Mouse (Mus musculus) neural tube, embryonic 10.5 days (tissue): ENCODE measurements around the gene Gm28051.
A peak's percentile ranks its signal among the peaks of the same experiment; 100 is the strongest.

ENCODE experiments used
- DNase-seq: peaks from one replicate; pipeline ENCODE4 v3.0.0-alpha.2; 2017; ENCODE audit warnings: low spot score; ENCODE audit errors: extremely low spot score

Gene Gm28051

GRCm38 (mm10) chr12:102757689-102758402, at the start of gene Gm28051, which contains the start of the genes Gon7 and Ubr7:
Gm28051 (minus strand) TSS chr12:102757765.
Gon7 (minus strand) TSS chr12:102757803.
Ubr7 (plus strand) TSS chr12:102757967.
- DNase-seq = peak; percentile 98

GRCm38 (mm10) chr12:102799528-102799927, 42.0 kb upstream of the Gm28051 start:
- no peak for DNase-seq

GRCm38 (mm10) chr12:102787927-102788326, 30.4 kb upstream of the Gm28051 start:
- no peak for DNase-seq

- no peak for DNase-seq
These were observed 28.0 kb upstream of the Gm28051 start for GRCm38 (mm10) chr12:102785593-102785985.

- DNase-seq = no peak
These were observed 27.5 kb upstream of the Gm28051 start for GRCm38 (mm10) chr12:102784899-102785592.

GRCm38 (mm10) chr12:102782841-102783240, 25.3 kb upstream of the Gm28051 start:
- no peak for DNase-seq

- DNase-seq = no peak
These were observed 21.9 kb upstream of the Gm28051 start for GRCm38 (mm10) chr12:102779452-102779851.

GRCm38 (mm10) chr12:102778151-102778550, 20.6 kb upstream of the Gm28051 start:
- DNase-seq = no peak

GRCm38 (mm10) chr12:102776035-102776434, 18.5 kb upstream of the Gm28051 start:
- no peak for DNase-seq

- DNase-seq = no peak
These were observed 15.1 kb upstream of the Gm28051 start for GRCm38 (mm10) chr12:102772676-102773075.

GRCm38 (mm10) chr12:102771601-102772000, 14.0 kb upstream of the Gm28051 start:
- no peak for DNase-seq

GRCm38 (mm10) chr12:102769000-102769399, 11.4 kb upstream of the Gm28051 start:
- DNase-seq = no peak

GRCm38 (mm10) chr12:102763696-102764095, 6.1 kb upstream of the Gm28051 start:
- DNase-seq = no peak

GRCm38 (mm10) chr12:102761668-102762067, 4.1 kb upstream of the Gm28051 start:
- no peak for DNase-seq

GRCm38 (mm10) chr12:102758936-102759335, 1.4 kb upstream of the Gm28051 start:
- no peak for DNase-seq

- no peak for DNase-seq
These were observed 815 bp upstream of the Gm28051 start, which contains the start of gene Gm20604 for GRCm38 (mm10) chr12:102758403-102758756. Gm20604 (minus strand) TSS chr12:102758672.

GRCm38 (mm10) chr12:102757055-102757688, 393 bp downstream of the Gm28051 start:
- no peak for DNase-seq

GRCm38 (mm10) chr12:102756304-102756703, 1.3 kb downstream of the Gm28051 start:
- DNase-seq = no peak

GRCm38 (mm10) chr12:102748256-102748655, 9.3 kb downstream of the Gm28051 start:
- DNase-seq = no peak

GRCm38 (mm10) chr12:102744839-102745238, 12.7 kb downstream of the Gm28051 start:
- no peak for DNase-seq

GRCm38 (mm10) chr12:102743589-102744574, 13.7 kb downstream of the Gm28051 start, which contains the start of the genes Moap1 and Tmem251:
Moap1 (minus strand) TSS chr12:102743661.
Tmem251 (plus strand) TSS chr12:102743762.
- peak; percentile 93 for DNase-seq
